Comparison of ENCODE assay signal across 31 mouse cellular contexts in the genomic region with DNA sequence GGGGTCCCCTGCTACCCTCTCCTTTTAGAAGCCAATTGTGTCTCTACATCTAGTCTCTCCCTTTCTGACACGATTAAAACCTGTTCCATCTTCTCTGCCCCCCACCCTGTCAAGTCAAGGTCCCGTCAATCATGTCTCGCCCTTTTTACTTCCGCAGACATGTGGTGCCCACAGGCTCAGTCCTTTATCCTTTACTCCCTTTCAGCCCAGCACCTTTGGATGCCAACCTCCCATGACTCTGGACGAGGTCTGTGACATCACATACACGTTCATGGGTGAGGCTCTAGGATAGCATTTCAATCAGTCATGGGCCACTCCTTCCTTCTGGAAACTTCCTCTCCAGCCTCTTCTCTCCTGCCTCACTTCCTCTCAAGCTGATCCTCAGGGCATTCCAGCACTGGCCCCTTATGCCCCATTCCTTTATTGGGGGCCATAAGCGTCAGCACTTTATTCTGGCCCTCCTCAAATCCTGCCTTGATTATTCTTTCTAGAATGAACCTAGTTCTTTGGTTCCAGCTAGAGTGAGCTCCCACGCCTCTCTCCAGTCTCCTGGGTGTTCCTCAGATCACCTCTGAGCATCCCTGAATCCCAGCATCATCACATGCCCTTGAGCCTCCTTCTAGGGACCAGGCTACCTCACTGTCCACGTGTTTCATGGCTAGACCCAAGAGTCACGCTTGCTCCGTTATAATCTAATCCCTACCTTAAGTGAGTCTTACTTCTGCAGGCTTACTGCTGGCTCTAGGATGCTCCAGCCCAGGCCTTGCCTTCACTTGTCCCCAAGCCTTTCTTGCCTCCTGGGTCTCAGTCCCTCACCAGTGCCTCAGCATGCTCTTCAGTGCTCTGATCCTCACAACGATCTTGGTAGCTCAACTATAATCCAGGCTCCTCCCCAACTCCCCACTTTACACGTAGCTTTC. TPM values are rescaled to one million over a fixed set of nuclear protein-coding genes. Genes with fewer than 3 reads are reported as not detected.
DNase-seq lines count a peak whose midpoint lies in the region; ATAC-seq and TF ChIP-seq lines count a peak whose summit lies in the region.
"Had no signal": no experiment of that assay in that cellular context is flagged by ENCODE, and none has a peak within 500 bp of the region (broad histone marks: within the 10 kb centered on the region; RNA-seq: fewer than 3 reads in every experiment).

No protein-coding gene starts in this region.

- TF ChIP-seq CTCF in heart, adult 2 months (IDR thresholded peaks at IDR 0.05): no peak
- TF ChIP-seq CTCF in lung, adult 2 months (IDR thresholded peaks at IDR 0.05; ENCODE audit: insufficient read depth, low read length): no peak

- peak; percentile 52 for TF ChIP-seq POLR2A in heart, adult 2 months (IDR thresholded peaks at IDR 0.05; ENCODE audit: insufficient read depth, low read depth, low read length)
- TF ChIP-seq POLR2A in lung, adult 2 months (IDR thresholded peaks at IDR 0.05; ENCODE audit: borderline replicate concordance, extremely low read depth, low read depth, low read length): no peak

- peaks cover 5% of the 10 kb centered on the region for H3K4me1 ChIP-seq in heart, adult 2 months (ENCODE audit: control insufficient read depth, insufficient read depth, low read length)
- peaks cover 19% of the 10 kb centered on the region for H3K4me1 ChIP-seq in neural tube, embryonic 13.5 days (replicated peaks)
- peaks cover 5% of the 10 kb centered on the region; the same call in 1 of the 2 replicates for H3K4me1 ChIP-seq in lung, adult 2 months (ENCODE audit: control insufficient read depth, insufficient read depth, low read length)

- no peak overlapping the region for H3K27ac ChIP-seq in heart, adult 2 months
- no peak overlapping the region for H3K27ac ChIP-seq in neural tube, embryonic 13.5 days (replicated peaks)
- H3K27ac ChIP-seq: embryonic facial prominence, embryonic 12.5 days; embryonic facial prominence, embryonic 15.5 days; heart, embryonic 10.5 days; heart, embryonic 13.5 days; hindbrain, embryonic 14.5 days; hindbrain, postnatal 0 days had no signal

- no peaks in the 10 kb centered on the region for H3K79me2 ChIP-seq in heart, adult 2 months (replicated peaks; ENCODE audit: control insufficient read depth, insufficient read depth, low read length)

- no peak for ATAC-seq in neural tube, embryonic 13.5 days (ENCODE audit: low read depth)
- ATAC-seq: activated CD4-positive, CD25-positive, alpha-beta regulatory T cell, adult 4 months had no signal

- H3K9me3 ChIP-seq in neural tube, embryonic 13.5 days: no peaks in the 10 kb centered on the region
- H3K9me3 ChIP-seq: embryonic facial prominence, embryonic 12.5 days; embryonic facial prominence, embryonic 15.5 days; heart, embryonic 10.5 days; heart, embryonic 13.5 days had no signal

- peaks cover 2% of the 10 kb centered on the region for H3K36me3 ChIP-seq in heart, adult 2 months (ENCODE audit: control insufficient read depth, insufficient read depth, low read length)
- H3K36me3 ChIP-seq in neural tube, embryonic 13.5 days: peaks cover 28% of the 10 kb centered on the region

- intact Hi-C loops in heart, adult 2 months (cut with DNase I): loop anchor here (2.0 to 5.0 kb wide), 2 partner anchors 16 to 131 kb away; no protein-coding TSS in a partner anchor

- H3K4me3 ChIP-seq in heart, adult 2 months: no peak overlapping the region
- no peak overlapping the region for H3K4me3 ChIP-seq in neural tube, embryonic 13.5 days
- no peak overlapping the region for H3K4me3 ChIP-seq in lung, adult 2 months (replicated peaks; ENCODE audit: extremely low read depth, low read depth, low read length)

- no peak overlapping the region for H3K9ac ChIP-seq in heart, adult 2 months (ENCODE audit: low read depth, low read length)
- H3K9ac ChIP-seq in neural tube, embryonic 13.5 days: 0 out of 2 replicates have a peak overlapping the region, but pooled peaks have one; percentile 26
- H3K9ac ChIP-seq: embryonic facial prominence, embryonic 12.5 days; embryonic facial prominence, embryonic 15.5 days; hindbrain, embryonic 14.5 days had no signal

- 74% methylated on average over 13 of the region's 13 CpGs for WGBS in heart, adult 2 months
- WGBS in neural tube, embryonic 13.5 days: 83% methylated on average over 13 of the region's 13 CpGs
- WGBS in lung, adult 2 months: 78% methylated on average over 13 of the region's 13 CpGs

- peak; percentile 21; the same call in 1 of the 2 replicates for TF ChIP-seq EP300 in heart, adult 2 months (IDR thresholded peaks at IDR 0.05; ENCODE audit: insufficient read depth, low read depth, low read length)

- H3K27me3 ChIP-seq in heart, adult 2 months (ENCODE audit: control insufficient read depth, insufficient read depth, low read length): no peaks in the 10 kb centered on the region
- peaks cover 8% of the 10 kb centered on the region; the same call in 1 of the 2 replicates for H3K27me3 ChIP-seq in neural tube, embryonic 13.5 days
- H3K27me3 ChIP-seq: embryonic facial prominence, embryonic 15.5 days; heart, embryonic 13.5 days had no signal

- DNase-seq in adrenal gland, postnatal 10 days: peak; percentile 55
- no peak for DNase-seq in adrenal gland, adult 8-10 months
- DNase-seq in heart, adult 2 months: no peak
- no peak for DNase-seq in heart, adult 11 months
- DNase-seq in neural tube, embryonic 10.5 days (ENCODE audit: extremely low spot score, low spot score): no peak
- DNase-seq in spleen, adult 18-20 months: no peak
- no peak for DNase-seq in lung, adult 2 months
- DNase-seq: cerebellum, adult 9-10 months; gastrocnemius, adult 2 months; gastrocnemius, postnatal 14 days had no signal

- H3K4me2 ChIP-seq in neural tube, embryonic 13.5 days: no peak overlapping the region

RNA-seq across cellular contexts. Expression of a gene that starts 8.9 kb away (rescaled TPM):
- not detected for total RNA-seq in adrenal gland, postnatal 10 days (2021)
- total RNA-seq in adrenal gland, adult 8-10 months (2022): not detected
- not detected for total RNA-seq in heart, adult 2 months (2021)
- not detected in 2 replicates for polyA plus RNA-seq in heart, adult 2 months (2012; rRNA removed)
- not detected in 2 replicates for polyA plus RNA-seq in neural tube, embryonic 13.5 days (2015; fragmentation: Nextera tagmentation; extraction: Ambion mirVana)
- polyA plus RNA-seq in lung, adult 2 months (2012; rRNA removed): 0.53 and 1,347 TPM in 2 replicates
- total RNA-seq: adrenal gland, adult 18-20 months; adrenal gland, postnatal 4 days; common myeloid progenitor, adult 5-6 weeks; ES-E14; forebrain, postnatal 0 days; gastrocnemius, adult 2 months; gastrocnemius, postnatal 14 days; gastrocnemius, postnatal 4 days; heart, adult 18-20 months; heart, postnatal 14 days; heart, postnatal 4 days; hindbrain, postnatal 0 days had no signal
- polyA plus RNA-seq: activated CD4-positive, CD25-positive, alpha-beta regulatory T cell, adult 4 months; forebrain, embryonic 14.5 days; forebrain, postnatal 0 days; frontal cortex, adult 2 months; heart, embryonic 10.5 days; heart, embryonic 13.5 days; hindbrain, embryonic 11.5 days; hindbrain, embryonic 14.5 days; inflammation-experienced regulatory T-cells, adult 6 months had no signal

RNA-seq across cellular contexts. Expression of a gene that starts 20.1 kb away (rescaled TPM):
- 100 to 1,000 TPM; 391 to 441 TPM for total RNA-seq in adrenal gland, postnatal 10 days (2021)
- total RNA-seq in adrenal gland, adult 8-10 months (2022): 100 to 1,000 TPM; 157 to 290 (median 256) TPM
- 10 to 100 TPM; 42.7 to 44.1 TPM for total RNA-seq in heart, adult 2 months (2021)
- 63.0 and 97.8 TPM in 2 replicates for polyA plus RNA-seq in heart, adult 2 months (2012; rRNA removed)
- 9.9 and 11.4 TPM in 2 replicates for polyA plus RNA-seq in neural tube, embryonic 13.5 days (2015; fragmentation: Nextera tagmentation; extraction: Ambion mirVana)
- polyA plus RNA-seq in lung, adult 2 months (2012; rRNA removed): 90.2 and 103 TPM in 2 replicates

RNA-seq across cellular contexts. Expression of a gene that starts 34.2 kb away (rescaled TPM):
- total RNA-seq in adrenal gland, postnatal 10 days (2021): not detected
- total RNA-seq in adrenal gland, adult 8-10 months (2022): not detected
- total RNA-seq in heart, adult 2 months (2021): not detected
- 8.1 TPM in 1 of 2 replicates, not detected in the other for polyA plus RNA-seq in heart, adult 2 months (2012; rRNA removed)
- 0.41 and 0.63 TPM in 2 replicates for polyA plus RNA-seq in neural tube, embryonic 13.5 days (2015; fragmentation: Nextera tagmentation; extraction: Ambion mirVana)
- 41.1 and 48.0 TPM in 2 replicates for polyA plus RNA-seq in lung, adult 2 months (2012; rRNA removed)
- total RNA-seq: adrenal gland, adult 18-20 months; adrenal gland, postnatal 4 days; common myeloid progenitor, adult 5-6 weeks; forebrain, postnatal 0 days; gastrocnemius, adult 2 months; gastrocnemius, postnatal 14 days; gastrocnemius, postnatal 4 days; heart, postnatal 14 days; heart, postnatal 4 days; hindbrain, postnatal 0 days had no signal
- polyA plus RNA-seq: activated CD4-positive, CD25-positive, alpha-beta regulatory T cell, adult 4 months; forebrain, embryonic 14.5 days; frontal cortex, adult 2 months; hindbrain, embryonic 11.5 days; inflammation-experienced regulatory T-cells, adult 6 months had no signal
